ENCODE assay signal across 11 mouse cellular contexts in the genomic region with DNA sequence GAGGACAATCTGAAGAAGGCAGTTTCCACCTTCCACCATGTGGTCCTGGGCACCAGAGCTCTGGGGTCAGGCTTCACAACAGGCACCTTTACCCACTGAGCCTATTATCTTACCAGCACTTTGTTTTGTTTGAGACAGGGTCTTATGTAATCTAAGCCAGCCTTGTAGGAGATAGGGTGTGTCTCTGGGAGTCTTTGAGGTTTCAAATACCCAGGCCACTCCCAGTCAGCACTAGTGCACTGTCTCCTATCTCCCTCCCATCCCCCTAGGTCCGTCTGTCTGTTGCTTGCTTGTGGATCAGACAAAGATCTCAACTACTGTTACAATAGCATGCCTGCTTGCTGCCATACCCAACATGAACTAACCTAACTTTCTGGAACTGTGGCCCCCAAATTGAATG.
DNase-seq lines count a peak whose midpoint lies in the region; ATAC-seq and TF ChIP-seq lines count a peak whose summit lies in the region.
"Had no signal": no experiment of that assay in that cellular context is flagged by ENCODE, and none has a peak within 500 bp of the region (broad histone marks: within the 10 kb centered on the region; RNA-seq: fewer than 3 reads in every experiment).

No protein-coding gene starts in this region.

- in situ Hi-C loops in ES-E14 (cut with MboI; ENCODE audit: low sequenced_read_pairs in 2 of 2, unreplicated experiment in 2 of 2) = no loop called here

- H3K4me3 ChIP-seq in heart, embryonic 12.5 days = no peak overlapping the region
- H3K4me3 ChIP-seq in ES-E14 (ENCODE audit: insufficient read depth in 1 of 2, low read depth in 1 of 2, low read length in 2 of 2, poor library complexity in 1 of 2, severe bottlenecking in 1 of 2) = no peak overlapping the region
- no peak overlapping the region for H3K4me3 ChIP-seq in intestine, postnatal 0 days (ENCODE audit: low read depth, low read length)
- no peak overlapping the region for H3K4me3 ChIP-seq in limb, embryonic 10.5 days
- H3K4me3 ChIP-seq: neural tube, embryonic 12.5 days had no signal

- no peak for DNase-seq in heart, postnatal 14 days
- DNase-seq in ES-E14 (ENCODE audit: low read depth, low spot score) = peak; percentile 69
- no peak for DNase-seq in cerebellum, adult 11-12 months
- DNase-seq in limb, embryonic 10.5 days (ENCODE audit: low spot score) = no peak
- no peak for DNase-seq in right cerebral cortex, adult 18-20 months
- DNase-seq: gastrocnemius, postnatal 14 days; spleen, adult 18-20 months had no signal

- no peak for TF ChIP-seq CTCF in intestine, postnatal 0 days (IDR thresholded peaks at IDR 0.05; ENCODE audit: low read depth)

- H3K27ac ChIP-seq in heart, embryonic 12.5 days (ENCODE audit: poor library complexity, severe bottlenecking) = no peak overlapping the region
- H3K27ac ChIP-seq in ES-E14 (ENCODE audit: insufficient read depth, low read depth, low read length, poor library complexity, severe bottlenecking) = peak overlapping the region; percentile 20; the same call in 1 of the 2 replicates
- peak overlapping the region; percentile 54 for H3K27ac ChIP-seq in intestine, postnatal 0 days (ENCODE audit: low read depth, low read length)
- no peak overlapping the region for H3K27ac ChIP-seq in limb, embryonic 10.5 days
- H3K27ac ChIP-seq: neural tube, embryonic 12.5 days had no signal

- peak; percentile 73; the same call in 1 of the 2 replicates for ATAC-seq in heart, embryonic 12.5 days (ENCODE audit: insufficient number of reproducible peaks, low FRiP score)
- ATAC-seq in intestine, postnatal 0 days = peak; percentile 51
- peak; percentile 94 for ATAC-seq in megakaryocyte-erythroid progenitor cell, adult 5-6 weeks (replicated peaks; ENCODE audit: low FRiP score, low TSS enrichment, poor library complexity, severe bottlenecking)

- no peak overlapping the region for H3K9ac ChIP-seq in heart, embryonic 12.5 days
- no peak overlapping the region for H3K9ac ChIP-seq in ES-E14 (ENCODE audit: insufficient read depth, low read depth, low read length, poor library complexity, severe bottlenecking)
- no peak overlapping the region for H3K9ac ChIP-seq in intestine, postnatal 0 days (ENCODE audit: low read depth, low read length)
- H3K9ac ChIP-seq: neural tube, embryonic 12.5 days had no signal

- WGBS in heart, embryonic 12.5 days = 10% methylated on average over 1 of the region's 1 CpGs
- 10% methylated on average over 1 of the region's 1 CpGs for WGBS in intestine, postnatal 0 days
- 36% methylated on average over 1 of the region's 1 CpGs for WGBS in limb, embryonic 10.5 days

- intact Hi-C loops in heart, postnatal 14 days (cut with DNase I) = no loop called here

- no peaks in the 10 kb centered on the region for H3K27me3 ChIP-seq in heart, embryonic 12.5 days (replicated peaks)
- no peaks in the 10 kb centered on the region for H3K27me3 ChIP-seq in intestine, postnatal 0 days (replicated peaks; ENCODE audit: control insufficient read depth, insufficient read depth, low read length)
- H3K27me3 ChIP-seq in limb, embryonic 10.5 days (ENCODE audit: low read depth, poor library complexity, severe bottlenecking) = no peaks in the 10 kb centered on the region
- H3K27me3 ChIP-seq: neural tube, embryonic 12.5 days had no signal

- H3K9me3 ChIP-seq in heart, embryonic 12.5 days (replicated peaks) = no peaks in the 10 kb centered on the region
- no peaks in the 10 kb centered on the region for H3K9me3 ChIP-seq in ES-E14 (ENCODE audit: control insufficient read depth, insufficient read depth, low read depth, low read length)
- H3K9me3 ChIP-seq in intestine, postnatal 0 days (ENCODE audit: control insufficient read depth) = no peaks in the 10 kb centered on the region
- no peaks in the 10 kb centered on the region for H3K9me3 ChIP-seq in limb, embryonic 10.5 days (replicated peaks)
- H3K9me3 ChIP-seq: neural tube, embryonic 12.5 days had no signal

- H3K4me2 ChIP-seq in heart, embryonic 12.5 days = no peak overlapping the region
- peak overlapping the region; percentile 33; the same call in 1 of the 2 replicates for H3K4me2 ChIP-seq in intestine, postnatal 0 days (replicated peaks; ENCODE audit: low read depth)
- H3K4me2 ChIP-seq: neural tube, embryonic 12.5 days had no signal

- H3K36me3 ChIP-seq in heart, embryonic 12.5 days = no peaks in the 10 kb centered on the region
- H3K36me3 ChIP-seq in ES-E14 (ENCODE audit: control insufficient read depth, insufficient read depth, low read length, poor library complexity, severe bottlenecking) = peaks cover 2% of the 10 kb centered on the region; the same call in 1 of the 2 replicates
- 0 out of 2 replicates have a peak, but pooled peaks cover 7% of the 10 kb centered on the region for H3K36me3 ChIP-seq in intestine, postnatal 0 days (ENCODE audit: control insufficient read depth, insufficient read depth)
- peaks cover 13% of the 10 kb centered on the region for H3K36me3 ChIP-seq in limb, embryonic 10.5 days
- H3K36me3 ChIP-seq: neural tube, embryonic 12.5 days had no signal

- peaks cover 58% of the 10 kb centered on the region for H3K4me1 ChIP-seq in heart, embryonic 12.5 days (replicated peaks)
- H3K4me1 ChIP-seq in ES-E14 (ENCODE audit: control insufficient read depth in 2 of 2, insufficient read depth in 2 of 2, low read length in 2 of 2, poor library complexity in 1 of 2) = peaks cover 11 to 19% of the 10 kb centered on the region in 2 experiments; a peak in 3 of 4 replicates
- peaks cover 24% of the 10 kb centered on the region for H3K4me1 ChIP-seq in intestine, postnatal 0 days (replicated peaks; ENCODE audit: control insufficient read depth, insufficient read depth, low read length)
- H3K4me1 ChIP-seq in limb, embryonic 10.5 days = peaks cover 11% of the 10 kb centered on the region

TF ChIP-seq in ES-E14, 5 proteins besides CTCF, POLR2A, EP300 and RAD21:
- no peak for TF ChIP-seq MAFK (IDR thresholded peaks at IDR 0.05; ENCODE audit: insufficient read depth, low read depth, low read length)
- TF ChIP-seq ZNF384 (IDR thresholded peaks at IDR 0.05; ENCODE audit: low read depth, low read length) = no peak
- TF ChIP-seq ZC3H11A (IDR thresholded peaks at IDR 0.05; ENCODE audit: borderline replicate concordance, low read depth, low read length) = no peak
- TF ChIP-seq HCFC1 (IDR thresholded peaks at IDR 0.05; ENCODE audit: borderline replicate concordance, insufficient read depth, low read length) = no peak
- no peak for TF ChIP-seq CHD2 (IDR thresholded peaks at IDR 0.05; ENCODE audit: low read depth, low read length)

Comparison
In these comparisons a context has a peak if more than half of its experiments do, and no peak if none do; other contexts are left out.
1. H3K27ac ChIP-seq: peak in ES-E14 (single experiment) and intestine, postnatal 0 days (single experiment); none in heart, embryonic 12.5 days (single experiment) and limb, embryonic 10.5 days (single experiment).
2. Peak in every context shown above with its lines, with median percentiles within 50 percentile points of each other: ATAC-seq.